Mouse (Mus musculus): ENCODE data around the gene Trpv4. TPM values are rescaled to one million over a fixed set of nuclear protein-coding genes. Genes with fewer than 3 reads are reported as not detected.

Gene Trpv4
- polyA plus RNA-seq, 1 experiment: 30.3 TPM

GRCm38 (mm10) chr5:114589454-114589853, 68.8 kb downstream of the Trpv4 start:
- DNase-seq (ENCODE audit: low read depth): no peak

GRCm38 (mm10) chr5:114589026-114589425, 69.2 kb downstream of the Trpv4 start:
- DNase-seq (ENCODE audit: low read depth): no peak

GRCm38 (mm10) chr5:114588416-114588815, 69.8 kb downstream of the Trpv4 start:
- no peak for DNase-seq (ENCODE audit: low read depth)

GRCm38 (mm10) chr5:114587908-114588307, 70.3 kb downstream of the Trpv4 start:
- DNase-seq (ENCODE audit: low read depth): no peak

GRCm38 (mm10) chr5:114585682-114586081, 72.5 kb downstream of the Trpv4 start:
- no peak for DNase-seq (ENCODE audit: low read depth)

GRCm38 (mm10) chr5:114584293-114585104, 73.7 kb downstream of the Trpv4 start:
- no peak for DNase-seq (ENCODE audit: low read depth)

- DNase-seq (ENCODE audit: low read depth): no peak
These were observed 74.6 kb downstream of the Trpv4 start for GRCm38 (mm10) chr5:114583490-114584175.

- no peak for DNase-seq (ENCODE audit: low read depth)
These were observed 75.2 kb downstream of the Trpv4 start for GRCm38 (mm10) chr5:114583046-114583445.

GRCm38 (mm10) chr5:114581486-114581885, 76.7 kb downstream of the Trpv4 start:
- DNase-seq (ENCODE audit: low read depth): no peak

- DNase-seq (ENCODE audit: low read depth): no peak
These were observed 78.4 kb downstream of the Trpv4 start for GRCm38 (mm10) chr5:114579714-114580357.

GRCm38 (mm10) chr5:114578361-114578760, 79.9 kb downstream of the Trpv4 start:
- no peak for DNase-seq (ENCODE audit: low read depth)

GRCm38 (mm10) chr5:114575986-114576605, 82.1 kb downstream of the Trpv4 start:
- DNase-seq (ENCODE audit: low read depth): no peak

- no peak for DNase-seq (ENCODE audit: low read depth)
These were observed 82.7 kb downstream of the Trpv4 start for GRCm38 (mm10) chr5:114575530-114575929.

- no peak for DNase-seq (ENCODE audit: low read depth)
These were observed 83.2 kb downstream of the Trpv4 start for GRCm38 (mm10) chr5:114575010-114575409.

GRCm38 (mm10) chr5:114573920-114574628, 84.1 kb downstream of the Trpv4 start:
- DNase-seq (ENCODE audit: low read depth): no peak

GRCm38 (mm10) chr5:114572997-114573396, 85.2 kb downstream of the Trpv4 start:
- DNase-seq (ENCODE audit: low read depth): no peak

Other genes starting within 250 kb of the Trpv4 start
- 19.0 and 22.0 TPM in 2 replicates for gene Mmab, start 214.4 kb downstream of the Trpv4 start, polyA plus RNA-seq (2012; rRNA removed)
- 37.0 and 49.8 TPM in 2 replicates for gene Mvk, start 214.2 kb downstream of the Trpv4 start, polyA plus RNA-seq (2012; rRNA removed)
- 2.1 TPM in 2 replicates for gene Fam222a, start 90.4 kb downstream of the Trpv4 start, polyA plus RNA-seq (2012; rRNA removed)
- 118 TPM in 2 replicates for gene Gltp, start 32.6 kb upstream of the Trpv4 start, polyA plus RNA-seq (2012; rRNA removed)
- 11.4 and 11.7 TPM in 2 replicates for gene Tchp, start 49.3 kb upstream of the Trpv4 start, polyA plus RNA-seq (2012; rRNA removed)
- gene Ankrd13a, start 116.3 kb upstream of the Trpv4 start, polyA plus RNA-seq (2012; rRNA removed): 50.3 and 56.1 TPM in 2 replicates
- gene Git2, start 117.1 kb upstream of the Trpv4 start, polyA plus RNA-seq (2012; rRNA removed): 34.7 and 38.7 TPM in 2 replicates
- 172 and 286 TPM in 2 replicates for gene 1500011B03Rik, start 165.0 kb upstream of the Trpv4 start, polyA plus RNA-seq (2012; rRNA removed)
- not detected in 2 replicates for gene 4930519G04Rik, start 195.2 kb upstream of the Trpv4 start, polyA plus RNA-seq (2012; rRNA removed)
- gene Gm9936, start 200.3 kb upstream of the Trpv4 start, polyA plus RNA-seq (2012; rRNA removed): not detected in 2 replicates
- 9.2 and 10.1 TPM in 2 replicates for gene Oasl2, start 238.5 kb upstream of the Trpv4 start, polyA plus RNA-seq (2012; rRNA removed)

Data from gonadal fat pad, adult 2 months (tissue).